Comparison of ENCODE assay signal across 32 mouse cellular contexts in genomic region chr8:77439670-77440069, GRCm38 (mm10).
"Had no signal": no experiment of that assay in that cellular context is flagged by ENCODE, and none has a peak within 500 bp of the region (broad histone marks: within the 10 kb centered on the region; RNA-seq: fewer than 3 reads in every experiment).

No protein-coding gene starts in this region.

- H3K27ac ChIP-seq: limb, embryonic 10.5 days; limb, embryonic 12.5 days; limb, embryonic 15.5 days; liver, embryonic 12.5 days; liver, embryonic 13.5 days; liver, embryonic 14.5 days; liver, embryonic 15.5 days; midbrain, embryonic 10.5 days; midbrain, embryonic 12.5 days; midbrain, embryonic 13.5 days; midbrain, embryonic 15.5 days; neural tube, embryonic 12.5 days; neural tube, embryonic 13.5 days had no signal

- DNase-seq: left cerebral cortex, postnatal 4 days; liver; liver, embryonic 13.5 days; liver, postnatal 0 days; lung, adult 18-20 months; lung, adult 2 months; lung, embryonic 14.5 days; lung, postnatal 10 days; lung, postnatal 14 days; lung, postnatal 36 days; lung, postnatal 4 days; midbrain, embryonic 14.5 days had no signal

- H3K4me2 ChIP-seq: limb, embryonic 12.5 days; limb, embryonic 13.5 days; limb, embryonic 15.5 days; liver, embryonic 11.5 days; liver, embryonic 12.5 days; liver, embryonic 13.5 days; liver, embryonic 15.5 days; lung, embryonic 14.5 days; lung, embryonic 15.5 days; midbrain, embryonic 11.5 days; midbrain, embryonic 12.5 days; midbrain, embryonic 13.5 days; midbrain, embryonic 15.5 days; neural tube, embryonic 12.5 days; neural tube, embryonic 13.5 days had no signal

- ATAC-seq: liver, embryonic 12.5 days; liver, postnatal 0 days; lung, postnatal 0 days; midbrain, embryonic 13.5 days; midbrain, embryonic 15.5 days; midbrain, embryonic 16.5 days had no signal

- H3K4me3 ChIP-seq: limb, embryonic 10.5 days; limb, embryonic 12.5 days; limb, embryonic 13.5 days; limb, embryonic 15.5 days; liver, embryonic 12.5 days; liver, embryonic 13.5 days; liver, embryonic 15.5 days; lung, embryonic 15.5 days; megakaryocyte, embryonic 14.5 days; midbrain, embryonic 10.5 days; midbrain, embryonic 12.5 days; midbrain, embryonic 13.5 days; midbrain, embryonic 15.5 days; myocyte; neural tube, embryonic 12.5 days; neural tube, embryonic 13.5 days had no signal

- H3K4me1 ChIP-seq: midbrain, embryonic 15.5 days had no signal

- H3K36me3 ChIP-seq: limb, embryonic 10.5 days; limb, embryonic 12.5 days; limb, embryonic 13.5 days; liver, embryonic 12.5 days; liver, embryonic 13.5 days; liver, embryonic 15.5 days; lung, embryonic 15.5 days; midbrain, embryonic 10.5 days; midbrain, embryonic 12.5 days; midbrain, embryonic 13.5 days; midbrain, embryonic 15.5 days; neural tube, embryonic 12.5 days; neural tube, embryonic 13.5 days had no signal

- H3K9me3 ChIP-seq: limb, embryonic 10.5 days; limb, embryonic 12.5 days; limb, embryonic 13.5 days; limb, embryonic 15.5 days; liver, embryonic 12.5 days; liver, embryonic 13.5 days; liver, embryonic 15.5 days; lung, embryonic 15.5 days; megakaryocyte, embryonic 14.5 days; midbrain, embryonic 10.5 days; midbrain, embryonic 12.5 days; midbrain, embryonic 13.5 days; midbrain, embryonic 15.5 days; neural tube, embryonic 12.5 days; neural tube, embryonic 13.5 days had no signal

- H3K9ac ChIP-seq: limb, embryonic 12.5 days; limb, embryonic 13.5 days; limb, embryonic 15.5 days; liver, embryonic 12.5 days; liver, embryonic 13.5 days; liver, embryonic 14.5 days; liver, embryonic 15.5 days; liver, postnatal 0 days; lung, embryonic 14.5 days; lung, embryonic 15.5 days; midbrain, embryonic 12.5 days; midbrain, embryonic 13.5 days; midbrain, embryonic 15.5 days; neural tube, embryonic 12.5 days; neural tube, embryonic 13.5 days had no signal

- H3K27me3 ChIP-seq: limb, embryonic 12.5 days; limb, embryonic 13.5 days; limb, embryonic 15.5 days; liver, embryonic 12.5 days; liver, embryonic 13.5 days; liver, embryonic 15.5 days; lung, embryonic 15.5 days; megakaryocyte, embryonic 14.5 days; midbrain, embryonic 12.5 days; midbrain, embryonic 13.5 days; midbrain, embryonic 15.5 days; neural tube, embryonic 12.5 days; neural tube, embryonic 13.5 days had no signal
